Mouse (Mus musculus): Measurements from ENCODE around the gene Spns3. TPM values are rescaled to one million over a fixed set of nuclear protein-coding genes. Genes with fewer than 3 reads are reported as not detected.

The Spns3 gene
- polyA plus RNA-seq, 1 experiment: not detected

- H3K79me2 ChIP-seq (ENCODE audit: control insufficient read depth, insufficient read depth): no peaks in the 10 kb centered on the region
- H3K79me3 ChIP-seq (ENCODE audit: low read depth): no peaks in the 10 kb centered on the region
- H3K4me3 ChIP-seq (ENCODE audit: insufficient read depth, poor library complexity, severe bottlenecking): no peak overlapping the region
- H3K36me3 ChIP-seq (ENCODE audit: control insufficient read depth, insufficient read depth): peaks cover 22% of the 10 kb centered on the region
- no peak for TF ChIP-seq MYOD1 (IDR thresholded peaks at IDR 0.05; ENCODE audit: control insufficient read depth, insufficient read length, low read depth)
- TF ChIP-seq CTCF (IDR thresholded peaks at IDR 0.05; ENCODE audit: control insufficient read depth, insufficient read depth, insufficient read length): no peak
- no peak for TF ChIP-seq FOSL1 (IDR thresholded peaks at IDR 0.05; ENCODE audit: insufficient read depth, low read length, poor library complexity, severe bottlenecking)
- TF ChIP-seq MYOG (IDR thresholded peaks at IDR 0.05; ENCODE audit: control insufficient read depth, extremely low read depth, insufficient read length): no peak
- TF ChIP-seq MAX (IDR thresholded peaks at IDR 0.05): no peak
- TF ChIP-seq CEBPB (IDR thresholded peaks at IDR 0.05; ENCODE audit: low read depth): no peak
- TF ChIP-seq USF1 (IDR thresholded peaks at IDR 0.05; ENCODE audit: low read depth): no peak
- no peaks in the 10 kb centered on the region for H3K27me3 ChIP-seq (ENCODE audit: control insufficient read depth, insufficient read depth, insufficient read length)
- no peak overlapping the region for H3ac ChIP-seq (ENCODE audit: control insufficient read depth, insufficient read length, low read depth)
Observed at GRCm38 (mm10) chr11:72455694-72456093, 94.6 kb downstream of the Spns3 start.

GRCm38 (mm10) chr11:72453105-72453953 is 97.0 kb downstream of the Spns3 start:
- H3K79me3 ChIP-seq (ENCODE audit: low read depth): no peaks in the 10 kb centered on the region
- H3ac ChIP-seq (ENCODE audit: control insufficient read depth, insufficient read length, low read depth): no peak overlapping the region
- no peak overlapping the region for H3K4me3 ChIP-seq (ENCODE audit: insufficient read depth, poor library complexity, severe bottlenecking)
- H3K79me2 ChIP-seq (ENCODE audit: control insufficient read depth, insufficient read depth): no peaks in the 10 kb centered on the region
- TF ChIP-seq CTCF (IDR thresholded peaks at IDR 0.05; ENCODE audit: control insufficient read depth, insufficient read depth, insufficient read length) (no peak), MYOG (IDR thresholded peaks at IDR 0.05; ENCODE audit: control insufficient read depth, extremely low read depth, insufficient read length) (no peak), MYOD1 (IDR thresholded peaks at IDR 0.05; ENCODE audit: control insufficient read depth, insufficient read length, low read depth) (no peak), CEBPB (IDR thresholded peaks at IDR 0.05; ENCODE audit: low read depth) (no peak)
- H3K36me3 ChIP-seq (ENCODE audit: control insufficient read depth, insufficient read depth): peaks cover 45% of the 10 kb centered on the region
- no peaks in the 10 kb centered on the region for H3K27me3 ChIP-seq (ENCODE audit: control insufficient read depth, insufficient read depth, insufficient read length)

GRCm38 (mm10) chr11:72452140-72452665 is 98.1 kb downstream of the Spns3 start:
- no peak for TF ChIP-seq MAX (IDR thresholded peaks at IDR 0.05)
- peaks cover 56% of the 10 kb centered on the region for H3K36me3 ChIP-seq (ENCODE audit: control insufficient read depth, insufficient read depth)

GRCm38 (mm10) chr11:72447475-72447874 is 102.8 kb downstream of the Spns3 start:
- Histone ChIP-seq H3K4me3 (ENCODE audit: insufficient read depth, poor library complexity, severe bottlenecking) (no peak overlapping the region), H3K79me2 (ENCODE audit: control insufficient read depth, insufficient read depth) (peaks cover 56% of the 10 kb centered on the region), H3K27me3 (ENCODE audit: control insufficient read depth, insufficient read depth, insufficient read length) (no peaks in the 10 kb centered on the region), H3K36me3 (ENCODE audit: control insufficient read depth, insufficient read depth) (peaks cover 99% of the 10 kb centered on the region), H3ac (ENCODE audit: control insufficient read depth, insufficient read length, low read depth) (no peak overlapping the region), H3K79me3 (ENCODE audit: low read depth) (peaks cover 41% of the 10 kb centered on the region)
- TF ChIP-seq CEBPB (IDR thresholded peaks at IDR 0.05; ENCODE audit: low read depth): no peak
- no peak for TF ChIP-seq MYOD1 (IDR thresholded peaks at IDR 0.05; ENCODE audit: control insufficient read depth, insufficient read length, low read depth)
- TF ChIP-seq MAX (IDR thresholded peaks at IDR 0.05): no peak
- no peak for TF ChIP-seq FOSL1 (IDR thresholded peaks at IDR 0.05; ENCODE audit: insufficient read depth, low read length, poor library complexity, severe bottlenecking)

More at GRCm38 (mm10) chr11:72452140-72452665, 98.1 kb downstream of the Spns3 start:
- H3K79me2 ChIP-seq (ENCODE audit: control insufficient read depth, insufficient read depth): peaks cover 9% of the 10 kb centered on the region
- peaks cover under 1% of the 10 kb centered on the region for H3K79me3 ChIP-seq (ENCODE audit: low read depth)
- H3K27me3 ChIP-seq (ENCODE audit: control insufficient read depth, insufficient read depth, insufficient read length): no peaks in the 10 kb centered on the region
- H3K4me3 ChIP-seq (ENCODE audit: insufficient read depth, poor library complexity, severe bottlenecking): no peak overlapping the region
- no peak overlapping the region for H3ac ChIP-seq (ENCODE audit: control insufficient read depth, insufficient read length, low read depth)

- TF ChIP-seq CTCF (IDR thresholded peaks at IDR 0.05; ENCODE audit: control insufficient read depth, insufficient read depth, insufficient read length): peak; percentile 52
- TF ChIP-seq MAX (IDR thresholded peaks at IDR 0.05): no peak
- no peak overlapping the region for H3K4me3 ChIP-seq (ENCODE audit: insufficient read depth, poor library complexity, severe bottlenecking)
- H3K79me3 ChIP-seq (ENCODE audit: low read depth): peaks cover 50% of the 10 kb centered on the region
- no peak overlapping the region for H3ac ChIP-seq (ENCODE audit: control insufficient read depth, insufficient read length, low read depth)
- no peaks in the 10 kb centered on the region for H3K27me3 ChIP-seq (ENCODE audit: control insufficient read depth, insufficient read depth, insufficient read length)
- peaks cover 65% of the 10 kb centered on the region for H3K79me2 ChIP-seq (ENCODE audit: control insufficient read depth, insufficient read depth)
- peaks cover 96% of the 10 kb centered on the region for H3K36me3 ChIP-seq (ENCODE audit: control insufficient read depth, insufficient read depth)
Observed at GRCm38 (mm10) chr11:72446311-72447105, 103.8 kb downstream of the Spns3 start.

Other genes with a start within 250 kb of the Spns3 start
- 1.2 TPM for gene Xaf1, start 248.9 kb downstream of the Spns3 start, polyA plus RNA-seq (2012; fragmentation: generic; extraction: Trizol)
- gene Fbxo39, start 236.1 kb downstream of the Spns3 start, polyA plus RNA-seq (2012; fragmentation: generic; extraction: Trizol): not detected
- gene Tekt1, start 188.1 kb downstream of the Spns3 start, polyA plus RNA-seq (2012; fragmentation: generic; extraction: Trizol): not detected
- gene Smtnl2, start 138.8 kb downstream of the Spns3 start, polyA plus RNA-seq (2012; fragmentation: generic; extraction: Trizol): 0.04 TPM
- gene Ggt6, start 115.0 kb downstream of the Spns3 start, polyA plus RNA-seq (2012; fragmentation: generic; extraction: Trizol): not detected
- 230 TPM for gene Mybbp1a, start 109.2 kb downstream of the Spns3 start, polyA plus RNA-seq (2012; fragmentation: generic; extraction: Trizol)
- gene Spns2, start 60.6 kb downstream of the Spns3 start, polyA plus RNA-seq (2012; fragmentation: generic; extraction: Trizol): 0.37 TPM
- 8.1 TPM for gene Ube2g1, start 56.8 kb upstream of the Spns3 start, polyA plus RNA-seq (2012; fragmentation: generic; extraction: Trizol)
- gene Ankfy1, start 139.5 kb upstream of the Spns3 start, polyA plus RNA-seq (2012; fragmentation: generic; extraction: Trizol): 15.1 TPM
- 5.5 TPM for gene Cyb5d2, start 245.6 kb upstream of the Spns3 start, polyA plus RNA-seq (2012; fragmentation: generic; extraction: Trizol)
- gene Zzef1, start 245.7 kb upstream of the Spns3 start, polyA plus RNA-seq (2012; fragmentation: generic; extraction: Trizol): 10.7 TPM